Mouse (Mus musculus) MEL (cell line): Measurements from ENCODE around the gene Olfr1424. TPM values are rescaled to one million over a fixed set of nuclear protein-coding genes. Genes with fewer than 3 reads are reported as not detected.
"Not testable (repeated sequence)": the region's sequence is repeated elsewhere in the genome, so short reads cannot be mapped to it uniquely, and the experiment has no call there.

Source experiments
- DNase-seq: peaks from one replicate; pipeline ENCODE4 v3.0.0; 2011; ENCODE audit warnings: low read depth, low spot score
- H3K27ac ChIP-seq: 2 replicates; pipeline ENCODE4 v1.5.1; 2012; ENCODE audit warnings: low read depth, mild to moderate bottlenecking, control low read depth, low read length, moderate library complexity; ENCODE audit not compliant: control insufficient read depth
- H3K27me3 ChIP-seq, 2 experiments: fragments of 150-350 bp in 1 of 2; sonication (generic) in 1 of 2; 2 replicates each; pipeline ENCODE4 v1.6.1; 2012; ENCODE audit warnings: low read length in 2 of 2, mild to moderate bottlenecking in 2 of 2, improper control_type of control experiment in 1 of 2, moderate library complexity in 1 of 2; ENCODE audit not compliant: insufficient read depth in 2 of 2, control insufficient read depth in 1 of 2
- H3K36me3 ChIP-seq, 2 experiments: 2 replicates each; pipeline ENCODE4 v1.6.1; 2012 to 2014; ENCODE audit warnings: low read length in 2 of 2, improper control_type of control experiment in 1 of 2, inconsistent platforms in 1 of 2, mild to moderate bottlenecking in 1 of 2; ENCODE audit not compliant: insufficient read depth in 2 of 2, control insufficient read depth in 1 of 2
- H3K4me1 ChIP-seq, 2 experiments: fragments of 150-350 bp in 1 of 2; sonication (generic) in 1 of 2; 2 replicates each; pipeline ENCODE4 v1.6.1; 2012; ENCODE audit warnings: low read length in 2 of 2, improper control_type of control experiment in 1 of 2, mild to moderate bottlenecking in 1 of 2; ENCODE audit not compliant: insufficient read depth in 2 of 2, control insufficient read depth in 1 of 2
- H3K4me3 ChIP-seq, 2 experiments: fragments of 150-350 bp in 1 of 2; sonication (generic) in 1 of 2; 2 replicates each; pipeline ENCODE4 v1.5.1; 2012; ENCODE audit warnings: low read depth in 2 of 2, low read length in 2 of 2, mild to moderate bottlenecking in 2 of 2, moderate library complexity in 2 of 2, control low read depth in 1 of 2, improper control_type of control experiment in 1 of 2; ENCODE audit not compliant: control insufficient read depth in 1 of 2, insufficient read depth in 1 of 2
- H3K79me2 ChIP-seq: 2 replicates; pipeline ENCODE4 v1.6.1; 2012; ENCODE audit warnings: mild to moderate bottlenecking, low read length, moderate library complexity; ENCODE audit not compliant: control insufficient read depth, poor library complexity, insufficient read depth
- H3K9ac ChIP-seq: 2 replicates; pipeline ENCODE4 v1.6.1; 2012; ENCODE audit warnings: low read depth, mild to moderate bottlenecking, control low read depth, low read length, moderate library complexity; ENCODE audit not compliant: control insufficient read depth, poor library complexity, severe bottlenecking
- H3K9me3 ChIP-seq: fragments of 150-350 bp; sonication (generic); replicated peaks from 2 replicates; pipeline ENCODE4 v1.6.1; 2012; ENCODE audit warnings: mild to moderate bottlenecking, low read length, improper control_type of control experiment, moderate library complexity; ENCODE audit not compliant: insufficient read depth
- BHLHE40 ChIP-seq: IDR thresholded peaks from 2 replicates; pipeline ENCODE4 v1.6.1; 2012; ENCODE audit warnings: low read depth, mild to moderate bottlenecking, inconsistent platforms, low read length, improper control_type of control experiment, borderline replicate concordance
- CHD2 ChIP-seq: IDR thresholded peaks from 2 replicates; pipeline ENCODE4 v1.6.1; 2011; ENCODE audit warnings: low read length, improper control_type of control experiment
- CTCF ChIP-seq, 3 experiments: IDR thresholded peaks in 2 of 3; conservative IDR thresholded peaks in 1 of 3; 2 replicates each; pipeline ENCODE4 v1.5.1; 2011 to 2012; ENCODE audit warnings: low read length in 3 of 3, low read depth in 2 of 3, mild to moderate bottlenecking in 2 of 3, improper control_type of control experiment in 1 of 3, inconsistent platforms in 1 of 3, mixed read lengths in 1 of 3, moderate library complexity in 1 of 3; ENCODE audit not compliant: control insufficient read depth in 1 of 3, insufficient read depth in 1 of 3, poor library complexity in 1 of 3, severe bottlenecking in 1 of 3
- ELF1 ChIP-seq: IDR thresholded peaks from 2 replicates; pipeline ENCODE4 v1.6.1; 2014; ENCODE audit warnings: low read depth, mild to moderate bottlenecking, inconsistent platforms, low read length, improper control_type of control experiment, moderate library complexity
- ETS1 ChIP-seq: IDR thresholded peaks from 2 replicates; pipeline ENCODE4 v1.6.1; 2012; ENCODE audit warnings: low read depth, mild to moderate bottlenecking, inconsistent platforms, low read length, improper control_type of control experiment, moderate library complexity
- HCFC1 ChIP-seq: IDR thresholded peaks from 2 replicates; pipeline ENCODE4 v1.6.1; 2012; ENCODE audit warnings: low read depth, mild to moderate bottlenecking, inconsistent platforms, low read length, improper control_type of control experiment, moderate library complexity
- JUND ChIP-seq: IDR thresholded peaks from 2 replicates; pipeline ENCODE4 v1.6.1; 2011; ENCODE audit warnings: low read depth, mild to moderate bottlenecking, improper control_type of control experiment, low read length
- MAX ChIP-seq: IDR thresholded peaks from 2 replicates; pipeline ENCODE4 v1.6.1; 2011; ENCODE audit warnings: low read length, improper control_type of control experiment
- MAZ ChIP-seq: IDR thresholded peaks from 2 replicates; pipeline ENCODE4 v1.6.1; 2012; ENCODE audit warnings: low read depth, mild to moderate bottlenecking, inconsistent platforms, low read length, improper control_type of control experiment
- SIN3A ChIP-seq: IDR thresholded peaks from 2 replicates; pipeline ENCODE4 v1.6.1; 2012; ENCODE audit warnings: low read length, improper control_type of control experiment, inconsistent platforms
- SMC3 ChIP-seq: IDR thresholded peaks from 2 replicates; pipeline ENCODE4 v1.6.1; 2011; ENCODE audit warnings: low read depth, low read length, improper control_type of control experiment
- TBP ChIP-seq: IDR thresholded peaks from 2 replicates; pipeline ENCODE4 v1.8.0; 2011; ENCODE audit warnings: low read depth, low read length, improper control_type of control experiment
- TCF12 ChIP-seq: IDR thresholded peaks from 2 replicates; pipeline ENCODE4 v1.6.1; 2014; ENCODE audit warnings: low read depth, mild to moderate bottlenecking, inconsistent platforms, low read length, improper control_type of control experiment, moderate library complexity
- USF2 ChIP-seq, 2 experiments: IDR thresholded peaks; 2 replicates each; pipeline ENCODE4 v1.6.1; 2011 to 2012; ENCODE audit warnings: improper control_type of control experiment in 2 of 2, low read length in 2 of 2, borderline replicate concordance in 1 of 2, inconsistent platforms in 1 of 2, low read depth in 1 of 2, mild to moderate bottlenecking in 1 of 2; ENCODE audit not compliant: insufficient read depth in 1 of 2
- ZC3H11A ChIP-seq: IDR thresholded peaks from 2 replicates; pipeline ENCODE4 v1.6.1; 2012; ENCODE audit warnings: low read depth, mild to moderate bottlenecking, inconsistent platforms, low read length, improper control_type of control experiment
- polyA plus RNA-seq, 2 experiments: library from polyadenylated mRNA; stranded (reverse) in 1 of 2; unstranded in 1 of 2; fragments of >175 nt in 1 of 2; fragments of >200 nt in 1 of 2; gene quantifications; 2 replicates each; pipeline versions ENCODE4 v1.2.1 to v1.2.4; 2012; ENCODE audit warnings: low replicate concordance in 2 of 2, low read depth in 1 of 2; ENCODE audit not compliant: insufficient read length in 2 of 2, insufficient read depth in 1 of 2, missing spikeins in 1 of 2
- total RNA-seq: library from RNA; depleted of rRNA; stranded (reverse); fragments of 300-350 nt; gene quantifications from 2 replicates; pipeline ENCODE4 v1.2.3, GENCODE M21; 2012

Olfr1424 gene
- total and polyA plus RNA-seq, 3 experiments, result not detected

- Histone ChIP-seq H3K9me3 (no peaks in the 10 kb centered on the region), H3K27me3 (0 out of 4 replicates have a peak, but pooled peaks cover 0 to 1% of the 10 kb centered on the region in 2 experiments)
Measured at GRCm38 (mm10) chr19:12103234-12103633, 40.8 kb upstream of the Olfr1424 start, which contains the start of gene Olfr1427. TSS of gene Olfr1427 (minus strand) at chr19:12103334.

DNA sequence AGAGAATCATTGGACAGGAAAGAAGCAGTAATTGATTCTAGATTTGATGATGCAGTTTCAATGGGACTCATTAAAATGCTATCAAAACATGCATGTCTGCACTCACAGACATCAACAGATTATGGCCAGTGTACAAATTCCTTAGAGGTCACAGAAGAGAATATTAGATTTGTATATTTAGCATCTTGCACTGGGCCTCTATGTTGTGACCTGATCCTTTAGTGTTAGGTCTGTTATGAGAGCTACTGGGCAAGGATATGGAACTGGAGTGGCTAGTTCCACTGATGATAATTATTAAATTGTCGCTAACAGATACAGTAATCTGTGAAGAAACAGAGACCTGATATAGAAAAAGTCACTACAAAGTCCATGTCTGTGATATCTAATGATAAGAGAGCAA, 29.4 kb upstream of the Olfr1424 start, which contains the start of gene Olfr1426:
Olfr1426 (minus strand) TSS at position 101 of the 400 bp plus-strand sequence.
- no peaks in the 10 kb centered on the region for H3K9me3 ChIP-seq
- TF ChIP-seq JUND (no peak), USF2 (IDR thresholded peaks at IDR 0.05; ENCODE audit: borderline replicate concordance in 1 of 2, insufficient read depth in 1 of 2, low read depth in 1 of 2, low read length in 2 of 2) (no peak), ZC3H11A (no peak), HCFC1 (no peak), TCF12 (no peak), ETS1 (no peak), MAZ (no peak), CHD2 (no peak), BHLHE40 (no peak), ELF1 (no peak), SMC3 (no peak), MAX (no peak), CTCF (IDR thresholded peaks at IDR 0.05 in 2 of 3, conservative IDR thresholded peaks at IDR 0.05 in 1 of 3; ENCODE audit: control insufficient read depth in 1 of 3, insufficient read depth in 1 of 3, low read depth in 2 of 3, low read length in 3 of 3, poor library complexity in 1 of 3, severe bottlenecking in 1 of 3) (no peak)
- TF ChIP-seq, all 39 proteins: peak for 0
- Histone ChIP-seq H3K27ac (no peak within 1 kb of the TSS), H3K9ac (no peak within 1 kb of the TSS), H3K4me1 (no peaks in the 10 kb centered on the region), H3K4me3 (no peak within 1 kb of the TSS), H3K79me2 (no peaks in the 10 kb centered on the region), H3K27me3 (peaks cover 2 to 3% of the 10 kb centered on the region in 2 experiments; a peak in 3 of 4 replicates), H3K36me3 (no peaks in the 10 kb centered on the region)
- DNase-seq, result no peak

More at GRCm38 (mm10) chr19:12103234-12103633, 40.8 kb upstream of the Olfr1424 start, which contains the start of gene Olfr1427:
- no peak within 1 kb of the TSS for H3K27ac ChIP-seq
- H3K9ac ChIP-seq, result no peak within 1 kb of the TSS
- no peak for DNase-seq
- H3K4me3 ChIP-seq, result no peak within 1 kb of the TSS
- no peaks in the 10 kb centered on the region for H3K36me3 ChIP-seq
- no peaks in the 10 kb centered on the region for H3K4me1 ChIP-seq
- TF ChIP-seq ELF1 (no peak), SMC3 (no peak), ETS1 (no peak), JUND (no peak), TBP (no peak), SIN3A (no peak)
- TF ChIP-seq, all 39 proteins: peak for 0
- no peaks in the 10 kb centered on the region for H3K79me2 ChIP-seq

DNA sequence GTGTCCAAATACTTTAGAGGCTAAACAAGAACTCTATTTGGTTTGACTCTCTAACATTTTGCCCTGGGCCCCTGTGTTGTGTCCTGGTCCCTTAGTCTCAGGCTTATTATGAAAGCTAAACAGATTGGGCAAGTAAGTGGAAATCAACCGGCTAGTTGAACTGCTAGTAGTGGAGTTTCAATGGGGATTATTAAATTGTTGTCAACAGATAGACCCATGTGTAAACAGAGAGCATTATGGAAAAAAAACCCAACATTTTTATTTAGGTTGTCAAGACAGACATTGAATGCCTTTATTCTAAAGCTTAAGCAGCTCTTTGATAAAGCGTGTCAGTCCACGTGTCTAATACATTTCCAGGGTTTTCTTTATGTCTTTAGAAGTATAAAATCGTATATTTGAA, 15.1 kb upstream of the Olfr1424 start, which contains the start of gene Olfr1425:
Olfr1425 (minus strand) TSS at position 101 of the 400 bp plus-strand sequence.
- H3K36me3 ChIP-seq, H3K9ac ChIP-seq, H3K9me3 ChIP-seq, DNase-seq, H3K27me3 ChIP-seq, H3K27ac ChIP-seq, H3K79me2 ChIP-seq, H3K4me1 ChIP-seq, H3K4me3 ChIP-seq: not testable (repeated sequence)

GRCm38 (mm10) chr19:12069546-12069945, 7.1 kb upstream of the Olfr1424 start:
- not testable (repeated sequence) for H3K9ac ChIP-seq, H3K9me3 ChIP-seq, H3K36me3 ChIP-seq, H3K4me3 ChIP-seq, DNase-seq, H3K4me1 ChIP-seq, H3K27me3 ChIP-seq, H3K27ac ChIP-seq, H3K79me2 ChIP-seq

GRCm38 (mm10) chr19:12067806-12068205, 5.3 kb upstream of the Olfr1424 start:
- not testable (repeated sequence) for H3K27me3 ChIP-seq, DNase-seq, H3K79me2 ChIP-seq, H3K9ac ChIP-seq, H3K9me3 ChIP-seq, H3K4me3 ChIP-seq, H3K27ac ChIP-seq, H3K4me1 ChIP-seq, H3K36me3 ChIP-seq
